Mouse (Mus musculus) hindbrain, embryonic 15.5 days (tissue): ENCODE results near the gene Larp1. TPM values are rescaled to one million over a fixed set of nuclear protein-coding genes. Genes with fewer than 3 reads are reported as not detected.

Source experiments
- ATAC-seq: fragments of 200-750 bp; cut with Nextera tagmentation; 2 replicates; pipeline ENCODE4 v1.8.0; 2017; ENCODE audit warnings: low read depth, moderate number of reproducible peaks, moderate TSS enrichment; ENCODE audit not compliant: low FRiP score
- H3K27ac ChIP-seq: fragments of 300-500 bp; sonication (generic); replicated peaks from 2 replicates; pipeline ENCODE4 v1.5.1; 2015; ENCODE audit warnings: mild to moderate bottlenecking, inconsistent platforms
- H3K27me3 ChIP-seq: fragments of 300-500 bp; sonication (generic); 2 replicates; pipeline ENCODE4 v1.6.1; 2015; ENCODE audit warnings: control low read depth, inconsistent platforms
- H3K36me3 ChIP-seq: fragments of 300-500 bp; sonication (generic); 2 replicates; pipeline ENCODE4 v1.6.1; 2015; ENCODE audit warnings: control low read depth, inconsistent platforms
- H3K4me1 ChIP-seq: fragments of 300-500 bp; sonication (generic); replicated peaks from 2 replicates; pipeline ENCODE4 v1.6.1; 2015; ENCODE audit warnings: control low read depth, inconsistent platforms
- H3K4me2 ChIP-seq: fragments of 300-500 bp; sonication (generic); 2 replicates; pipeline ENCODE4 v1.6.1; 2015; ENCODE audit warnings: moderate library complexity, mild to moderate bottlenecking, inconsistent platforms
- H3K4me3 ChIP-seq: fragments of 300-500 bp; sonication (generic); 2 replicates; pipeline ENCODE4 v1.5.1; 2015; ENCODE audit warnings: mild to moderate bottlenecking, inconsistent platforms
- H3K9ac ChIP-seq: fragments of 300-500 bp; sonication (generic); 2 replicates; pipeline ENCODE4 v1.6.1; 2015; ENCODE audit warnings: inconsistent platforms
- H3K9me3 ChIP-seq: fragments of 300-500 bp; sonication (generic); 2 replicates; pipeline ENCODE4 v1.6.1; 2016; ENCODE audit warnings: control low read depth, inconsistent platforms
- WGBS: fragments of 180-500 bp; shearing (Covaris S2); methylation state at CpG from one replicate; pipeline ENCODE4 v1.1.7; 2015; 5-methylcytosine and 5-hydroxymethylcytosine counted together
- polyA plus RNA-seq: library from polyadenylated mRNA; unstranded; fragments of >200 nt; fragmentation: Nextera tagmentation; extraction: Ambion mirVana; gene quantifications from 2 replicates; pipeline ENCODE4 v1.2.1, GENCODE M21; 2015

Larp1 gene
- polyA plus RNA-seq, 1 experiment from 2014 or later: 20.6 TPM

DNA sequence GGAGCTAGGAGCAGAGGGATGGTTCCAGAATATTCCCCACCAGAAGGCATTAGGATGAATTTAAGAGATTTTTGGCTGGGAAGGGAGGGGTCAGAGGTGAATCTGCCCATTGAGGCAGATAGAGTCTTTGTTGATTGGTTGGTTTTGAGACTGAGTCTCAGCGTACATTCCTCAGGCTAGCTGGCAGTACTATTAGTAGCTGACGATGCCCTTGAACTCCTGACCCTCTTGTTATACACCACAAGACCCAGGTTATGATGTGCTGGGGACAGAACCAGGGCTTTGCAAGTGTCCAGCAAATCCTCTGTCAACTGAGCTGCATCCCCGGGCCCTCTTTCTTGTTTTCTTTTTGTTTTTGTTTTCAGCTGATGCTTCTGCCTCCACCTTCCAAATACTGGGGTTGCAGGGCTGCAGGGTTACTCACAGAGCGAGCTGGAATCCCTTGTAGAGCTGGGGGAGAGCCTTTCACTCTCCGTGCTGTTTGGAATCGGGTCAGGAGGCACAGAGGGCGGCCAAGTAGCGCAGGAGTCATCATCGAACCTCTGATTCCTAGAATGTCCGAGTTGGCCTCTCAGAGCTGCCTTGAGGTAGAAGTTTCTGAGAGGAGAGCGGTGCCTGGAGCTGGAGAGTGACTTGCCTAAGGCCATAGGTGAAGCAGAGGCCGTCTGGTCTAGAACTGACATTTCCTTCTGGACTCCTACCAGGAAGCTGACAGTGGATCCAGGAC, 27.6 kb upstream of the Larp1 start:
- H3K9ac ChIP-seq: no peak overlapping the region
- 82% methylated on average over 12 of the region's 12 CpGs for WGBS
- ATAC-seq: no peak
- H3K27me3 ChIP-seq: no peaks in the 10 kb centered on the region
- H3K4me3 ChIP-seq: no peak overlapping the region
- no peaks in the 10 kb centered on the region for H3K36me3 ChIP-seq
- no peaks in the 10 kb centered on the region for H3K9me3 ChIP-seq
- H3K27ac ChIP-seq: no peak overlapping the region
- H3K4me1 ChIP-seq: no peaks in the 10 kb centered on the region
- no peak overlapping the region for H3K4me2 ChIP-seq

DNA sequence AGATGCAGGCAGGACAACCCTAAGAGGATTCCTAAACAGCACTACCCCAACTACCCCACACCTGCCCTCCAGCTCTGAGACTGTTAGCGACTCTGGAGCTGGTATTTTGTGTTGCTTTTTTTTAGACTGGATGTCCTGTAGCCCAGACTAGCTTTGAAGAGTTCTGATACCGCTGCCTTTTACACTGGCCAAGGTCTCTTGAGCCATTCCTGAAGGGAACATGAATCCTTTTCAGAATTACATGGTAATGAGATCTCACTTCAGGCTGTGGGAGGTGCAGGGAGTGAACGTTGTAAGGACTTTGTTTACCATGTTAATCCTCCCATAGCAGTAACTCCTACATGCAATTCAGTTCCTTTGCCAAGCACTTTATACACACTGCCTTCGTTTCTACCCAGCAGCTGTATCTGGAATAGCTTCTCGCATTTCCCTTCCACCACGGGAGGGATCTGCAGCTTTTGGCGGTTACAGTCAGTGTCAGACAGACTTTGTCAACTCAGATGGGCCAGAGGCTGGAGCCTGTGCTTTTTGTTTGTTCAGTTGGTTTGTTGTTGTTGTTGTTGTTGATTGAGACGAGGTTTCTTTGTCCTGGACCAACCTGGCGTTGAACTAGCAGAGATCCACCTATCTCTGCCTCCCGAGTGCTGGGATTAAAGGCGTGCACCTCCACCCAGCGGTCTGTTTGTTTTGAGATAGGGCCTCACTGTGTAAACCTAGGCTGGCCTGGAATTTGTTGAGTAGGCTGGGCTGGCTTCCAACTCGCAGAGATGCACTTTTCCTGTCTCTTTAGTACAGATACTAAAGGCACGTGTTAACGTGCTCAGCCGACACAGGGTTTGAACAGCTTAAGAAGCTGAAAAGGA, 25.2 kb upstream of the Larp1 start:
- H3K27ac ChIP-seq: no peak overlapping the region
- no peaks in the 10 kb centered on the region for H3K9me3 ChIP-seq
- no peaks in the 10 kb centered on the region for H3K36me3 ChIP-seq
- no peak for ATAC-seq
- H3K9ac ChIP-seq: no peak overlapping the region
- no peaks in the 10 kb centered on the region for H3K27me3 ChIP-seq
- WGBS: 59% methylated on average over 16 of the region's 16 CpGs
- no peak overlapping the region for H3K4me3 ChIP-seq
- H3K4me1 ChIP-seq: no peaks in the 10 kb centered on the region
- H3K4me2 ChIP-seq: no peak overlapping the region

DNA sequence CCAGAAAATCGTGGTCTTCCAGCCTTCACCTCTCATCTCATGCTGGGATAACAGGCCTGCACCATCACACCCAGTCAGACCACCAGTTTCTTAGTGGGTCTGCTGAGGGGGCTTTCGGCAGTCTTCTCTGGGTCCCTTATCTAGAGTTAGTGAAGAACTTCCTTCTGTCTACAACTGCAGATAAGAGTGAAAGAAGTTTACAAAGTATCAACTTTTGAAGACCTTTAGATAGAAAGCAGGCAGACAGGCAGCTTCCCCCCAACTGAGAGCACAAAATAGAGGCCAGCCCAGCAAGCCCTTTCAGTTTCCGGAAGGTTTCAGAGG, 24.6 kb upstream of the Larp1 start:
- 57% methylated on average over 3 of the region's 3 CpGs for WGBS
- no peak overlapping the region for H3K9ac ChIP-seq
- H3K4me2 ChIP-seq: no peak overlapping the region
- no peak for ATAC-seq
- H3K27ac ChIP-seq: no peak overlapping the region
- H3K27me3 ChIP-seq: no peaks in the 10 kb centered on the region
- no peak overlapping the region for H3K4me3 ChIP-seq
- H3K4me1 ChIP-seq: no peaks in the 10 kb centered on the region
- no peaks in the 10 kb centered on the region for H3K9me3 ChIP-seq
- no peaks in the 10 kb centered on the region for H3K36me3 ChIP-seq

DNA sequence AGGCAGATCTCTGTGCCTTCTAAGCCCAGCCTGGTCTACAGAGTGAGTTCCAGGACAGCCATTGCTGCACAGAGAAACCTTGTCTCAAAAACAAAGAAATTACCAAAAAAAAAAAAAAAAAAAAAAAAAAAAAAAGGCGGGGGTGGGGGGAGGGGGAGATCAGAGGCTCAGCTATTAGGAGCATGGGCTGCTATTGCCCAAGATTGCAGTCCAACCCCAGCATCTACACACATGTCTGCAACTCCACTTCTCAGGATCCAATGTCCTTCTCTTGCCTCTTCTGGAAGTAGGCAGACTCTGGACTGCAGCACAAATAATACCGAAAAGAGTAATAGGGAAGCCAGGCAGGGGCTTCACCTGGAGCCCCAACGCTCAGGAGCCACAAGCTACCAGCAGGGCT, 23.4 kb upstream of the Larp1 start:
- H3K27me3 ChIP-seq: no peaks in the 10 kb centered on the region
- 90% methylated on average over 2 of the region's 3 CpGs for WGBS
- H3K36me3 ChIP-seq: no peaks in the 10 kb centered on the region
- H3K27ac ChIP-seq: no peak overlapping the region
- ATAC-seq: no peak
- H3K4me1 ChIP-seq: no peaks in the 10 kb centered on the region
- no peak overlapping the region for H3K9ac ChIP-seq
- H3K4me3 ChIP-seq: no peak overlapping the region
- no peak overlapping the region for H3K4me2 ChIP-seq
- no peaks in the 10 kb centered on the region for H3K9me3 ChIP-seq

DNA sequence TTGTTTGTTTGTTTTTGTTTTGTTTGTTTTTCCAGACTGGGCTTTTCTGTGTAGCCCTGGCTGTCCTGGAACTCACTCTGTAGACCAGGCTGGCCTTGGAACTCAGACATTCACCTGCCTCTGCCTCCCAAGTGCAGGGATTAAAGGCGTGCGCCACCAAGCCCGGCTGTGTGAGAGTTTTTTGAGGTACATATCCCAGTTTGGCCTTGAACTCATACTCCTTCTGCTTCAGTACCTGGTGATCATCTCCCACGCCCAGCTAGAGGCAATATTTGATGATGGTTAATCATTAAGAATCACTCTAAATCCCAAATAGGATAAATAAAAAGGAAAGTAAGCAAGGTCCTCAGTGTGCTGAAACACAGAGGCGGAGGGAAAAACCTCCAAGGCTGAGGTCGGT, 22.8 kb upstream of the Larp1 start:
- Histone ChIP-seq H3K9ac (no peak overlapping the region), H3K4me2 (no peak overlapping the region), H3K27ac (no peak overlapping the region), H3K4me3 (no peak overlapping the region), H3K9me3 (no peaks in the 10 kb centered on the region), H3K27me3 (no peaks in the 10 kb centered on the region), H3K36me3 (no peaks in the 10 kb centered on the region), H3K4me1 (no peaks in the 10 kb centered on the region)
- 91% methylated on average over 6 of the region's 6 CpGs for WGBS
- no peak for ATAC-seq

DNA sequence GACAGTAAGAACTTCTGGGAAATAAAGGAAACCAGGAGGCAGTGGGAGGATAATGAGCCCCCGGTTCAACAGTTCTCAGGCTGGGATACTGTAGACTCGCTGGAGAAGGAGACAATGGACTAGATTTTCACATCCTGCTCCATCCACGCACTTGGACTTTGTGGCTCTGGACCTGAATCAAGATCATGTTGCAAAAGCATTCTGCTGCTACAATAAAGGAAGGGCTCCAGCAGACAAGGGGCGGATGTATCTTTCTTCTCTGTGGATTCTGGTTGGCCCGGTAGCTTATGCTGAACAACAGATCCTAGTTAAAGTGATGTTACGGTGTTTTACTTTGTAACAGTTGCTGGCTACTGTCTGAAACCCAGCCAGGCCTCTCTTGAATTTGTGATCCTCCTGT, 22.4 kb upstream of the Larp1 start:
- Histone ChIP-seq H3K36me3 (no peaks in the 10 kb centered on the region), H3K27ac (no peak overlapping the region), H3K4me3 (no peak overlapping the region), H3K9me3 (no peaks in the 10 kb centered on the region), H3K9ac (no peak overlapping the region), H3K4me2 (no peak overlapping the region), H3K27me3 (no peaks in the 10 kb centered on the region), H3K4me1 (no peaks in the 10 kb centered on the region)
- ATAC-seq: no peak
- WGBS: 88% methylated on average over 6 of the region's 6 CpGs

DNA sequence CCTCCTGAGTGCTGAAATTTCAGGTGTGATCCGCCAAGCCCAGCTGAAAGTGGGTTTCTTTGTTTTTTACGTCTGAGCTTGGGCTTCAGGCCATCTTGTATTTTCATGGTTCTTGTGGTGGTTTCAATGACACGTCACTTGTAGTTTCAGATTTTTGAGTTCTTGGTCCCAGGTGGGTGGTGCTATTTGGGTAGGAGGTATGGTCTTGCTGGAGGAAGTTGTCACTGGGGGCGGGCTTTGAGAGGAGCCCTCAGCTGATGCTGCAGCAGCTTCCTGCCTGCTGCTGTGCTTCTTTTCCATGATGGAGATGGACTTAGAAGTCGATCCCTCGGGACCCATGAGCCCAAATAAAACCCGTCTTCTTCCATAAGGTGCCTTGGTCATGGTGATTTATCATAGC, 22.0 kb upstream of the Larp1 start:
- H3K9ac ChIP-seq: no peak overlapping the region
- H3K36me3 ChIP-seq: no peaks in the 10 kb centered on the region
- H3K27ac ChIP-seq: no peak overlapping the region
- H3K27me3 ChIP-seq: no peaks in the 10 kb centered on the region
- no peaks in the 10 kb centered on the region for H3K4me1 ChIP-seq
- H3K4me2 ChIP-seq: no peak overlapping the region
- no peaks in the 10 kb centered on the region for H3K9me3 ChIP-seq
- H3K4me3 ChIP-seq: no peak overlapping the region
- no peak for ATAC-seq
- WGBS: 93% methylated on average over 7 of the region's 7 CpGs

DNA sequence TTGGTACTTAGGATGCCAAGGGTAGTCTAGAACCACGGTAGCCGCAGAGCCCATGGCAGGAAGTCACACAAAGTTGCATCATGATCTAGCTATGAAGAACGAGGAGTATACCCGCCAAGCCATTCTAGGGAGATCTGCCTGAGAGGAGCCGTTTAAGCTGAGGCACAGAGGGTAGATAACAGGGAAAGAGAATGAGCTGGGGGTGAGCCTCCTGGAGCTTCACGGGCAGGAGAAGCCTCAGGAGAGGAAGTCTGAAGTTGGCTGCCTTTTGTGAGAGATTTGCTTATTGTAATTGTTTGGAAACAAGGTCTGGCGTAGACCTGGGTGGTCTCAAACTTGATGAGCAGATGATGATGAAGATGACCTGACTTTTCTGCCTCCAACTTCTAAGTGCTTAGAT, 10.7 kb upstream of the Larp1 start:
- Histone ChIP-seq H3K27me3 (no peaks in the 10 kb centered on the region), H3K4me1 (no peaks in the 10 kb centered on the region), H3K4me3 (no peak overlapping the region), H3K36me3 (no peaks in the 10 kb centered on the region), H3K9me3 (no peaks in the 10 kb centered on the region), H3K27ac (no peak overlapping the region), H3K9ac (no peak overlapping the region), H3K4me2 (no peak overlapping the region)
- WGBS: 80% methylated on average over 7 of the region's 7 CpGs
- no peak for ATAC-seq

DNA sequence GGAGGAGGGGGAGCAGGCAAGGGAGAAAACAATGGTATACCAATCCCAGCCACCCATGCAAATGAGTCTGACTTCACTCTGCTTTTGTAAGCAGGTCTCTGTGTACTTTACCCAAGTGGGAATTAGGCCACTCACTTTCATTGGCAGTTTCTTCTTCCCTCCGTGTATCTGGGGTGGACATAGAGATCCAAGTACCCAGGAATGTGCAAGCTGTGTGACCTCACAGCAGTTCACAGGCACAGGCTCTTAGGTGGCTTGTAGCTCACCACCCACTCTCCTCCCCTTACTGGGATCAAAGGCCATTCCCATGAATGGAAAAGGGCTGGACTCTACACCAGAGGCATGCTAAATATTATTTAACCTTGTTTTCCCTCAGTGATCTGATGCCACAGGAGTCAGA, 10.0 kb upstream of the Larp1 start:
- Histone ChIP-seq H3K4me1 (no peaks in the 10 kb centered on the region), H3K27me3 (no peaks in the 10 kb centered on the region), H3K36me3 (no peaks in the 10 kb centered on the region), H3K9me3 (no peaks in the 10 kb centered on the region), H3K27ac (no peak overlapping the region), H3K4me2 (no peak overlapping the region), H3K9ac (no peak overlapping the region), H3K4me3 (no peak overlapping the region)
- ATAC-seq: no peak
- 0% methylated on average over 1 of the region's 1 CpGs for WGBS

DNA sequence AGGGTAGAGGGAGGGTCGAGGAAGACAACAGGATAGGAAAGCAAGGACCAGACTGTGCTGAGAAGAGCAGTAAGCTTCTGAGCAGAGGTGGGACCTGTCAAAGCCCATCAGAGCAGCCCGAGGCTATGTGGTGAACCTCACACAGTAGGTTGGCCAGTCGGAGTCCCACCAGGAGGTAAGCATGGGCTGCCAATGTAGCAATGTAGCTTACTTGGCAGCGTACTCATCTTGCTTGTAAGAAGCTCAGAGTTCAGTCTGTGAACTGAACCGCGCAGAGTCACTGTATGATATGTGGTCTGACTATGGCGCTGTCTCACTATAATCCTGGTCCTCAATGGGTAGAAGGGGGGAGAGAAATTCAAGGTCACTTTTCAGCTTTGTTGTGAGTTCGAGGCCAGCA, 5.7 kb upstream of the Larp1 start:
- no peaks in the 10 kb centered on the region for H3K27me3 ChIP-seq
- peaks cover 5% of the 10 kb centered on the region for H3K4me1 ChIP-seq
- WGBS: 91% methylated on average over 8 of the region's 8 CpGs
- H3K4me2 ChIP-seq: no peak overlapping the region
- no peak for ATAC-seq
- no peak overlapping the region for H3K4me3 ChIP-seq
- no peak overlapping the region for H3K9ac ChIP-seq
- no peaks in the 10 kb centered on the region for H3K36me3 ChIP-seq
- H3K9me3 ChIP-seq: no peaks in the 10 kb centered on the region
- no peak overlapping the region for H3K27ac ChIP-seq

DNA sequence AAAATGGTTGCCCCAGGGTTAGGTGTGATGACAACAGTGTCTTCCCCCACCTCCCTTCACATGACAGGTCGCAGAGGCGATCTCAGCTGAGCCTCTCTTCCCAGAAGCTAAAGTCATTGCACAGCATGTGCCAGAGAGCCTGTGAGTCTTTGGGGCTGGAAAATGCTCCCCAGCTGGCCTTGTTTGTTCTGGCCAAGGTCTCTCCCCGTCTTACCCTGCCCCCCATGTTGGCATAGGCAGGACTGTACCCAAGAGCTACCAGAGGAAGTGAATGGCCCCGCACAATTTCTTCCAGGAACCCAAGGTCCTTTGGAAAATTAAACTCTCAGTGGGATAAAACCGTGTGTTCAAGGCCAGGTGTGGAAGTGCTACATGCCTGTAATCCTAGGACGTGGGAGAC, 5.1 kb upstream of the Larp1 start:
- 74% methylated on average over 6 of the region's 6 CpGs for WGBS
- no peak for ATAC-seq

DNA sequence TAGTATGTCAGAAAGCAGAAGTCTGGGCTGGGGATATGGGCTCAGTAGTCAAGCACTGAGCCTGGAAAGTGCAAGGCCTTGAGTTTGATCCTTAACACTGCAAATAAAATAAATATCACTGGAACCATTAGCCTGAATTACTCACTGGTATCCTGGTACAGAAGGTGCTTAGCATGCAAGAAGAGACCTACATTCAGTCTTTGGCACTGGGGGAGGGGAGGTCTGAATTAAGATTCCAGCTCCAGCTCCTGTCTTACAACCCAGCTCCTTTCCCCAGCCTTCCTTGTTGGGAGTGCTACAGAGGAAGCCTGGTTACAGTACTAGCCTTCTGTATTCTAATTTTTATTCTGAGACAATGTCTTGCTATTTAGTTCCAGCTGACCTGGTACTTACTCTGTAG, 3.8 kb upstream of the Larp1 start:
- no peak overlapping the region for H3K9ac ChIP-seq
- no peaks in the 10 kb centered on the region for H3K9me3 ChIP-seq
- peaks cover 9% of the 10 kb centered on the region for H3K4me1 ChIP-seq
- no peak for ATAC-seq
- H3K4me3 ChIP-seq: no peak overlapping the region
- H3K27ac ChIP-seq: no peak overlapping the region
- no peak overlapping the region for H3K4me2 ChIP-seq
- no peaks in the 10 kb centered on the region for H3K36me3 ChIP-seq
- H3K27me3 ChIP-seq: no peaks in the 10 kb centered on the region

More for the DNA sequence above, 5.1 kb upstream of the Larp1 start:
- peaks cover 8% of the 10 kb centered on the region for H3K4me1 ChIP-seq
- no peak overlapping the region for H3K9ac ChIP-seq
- no peaks in the 10 kb centered on the region for H3K36me3 ChIP-seq
- no peaks in the 10 kb centered on the region for H3K9me3 ChIP-seq
- no peak overlapping the region for H3K4me3 ChIP-seq
- no peak overlapping the region for H3K27ac ChIP-seq
- no peak overlapping the region for H3K4me2 ChIP-seq
- no peaks in the 10 kb centered on the region for H3K27me3 ChIP-seq
